Mouse (Mus musculus) stomach, postnatal 0 days (tissue): Measurements from ENCODE around the gene Snf8.

Source experiments
- CTCF ChIP-seq: IDR thresholded peaks from 2 replicates; pipeline ENCODE4 v1.5.1; 2016; ENCODE audit warnings: antibody characterized with exemption, low read depth, mild to moderate bottlenecking, moderate library complexity
- EP300 ChIP-seq: optimal IDR thresholded peaks from 2 replicates; pipeline ENCODE3; 2016; ENCODE audit warnings: antibody characterized with exemption

DNA sequence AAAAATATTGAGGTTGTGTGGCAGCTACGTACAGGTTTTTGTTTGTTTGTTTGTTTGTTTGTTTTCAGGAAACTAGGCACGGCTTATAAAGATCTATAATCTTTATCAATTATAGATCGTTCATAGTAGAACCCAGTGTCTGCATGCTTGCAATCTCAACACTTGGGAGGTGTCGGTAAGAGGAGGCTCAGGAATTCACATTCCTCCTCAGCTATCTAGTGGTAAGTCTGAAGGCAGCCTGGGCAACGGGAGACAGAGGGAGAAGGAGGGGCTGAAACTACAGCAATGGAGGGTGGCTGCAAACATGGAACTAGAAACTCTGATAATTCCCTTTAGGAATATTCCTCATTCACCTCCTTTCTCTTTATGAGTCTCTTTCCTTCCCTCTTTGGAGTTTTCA lies 19.3 kb upstream of the Snf8 start:
- TF ChIP-seq CTCF (no peak), EP300 (no peak)
